Mouse (Mus musculus) limb, embryonic 12.5 days (tissue): Measurements from ENCODE around the gene Slc35f1. TPM values are rescaled to one million over a fixed set of nuclear protein-coding genes. Genes with fewer than 3 reads are reported as not detected.

Experiments
- ATAC-seq: fragments of 200-750 bp; cut with Nextera tagmentation; 2 replicates; pipeline ENCODE4 v1.8.0; 2017; ENCODE audit warnings: low read depth, moderate TSS enrichment; ENCODE audit not compliant: insufficient number of reproducible peaks, insufficient read depth, low FRiP score, low TSS enrichment
- H3K27ac ChIP-seq: fragments of 300-500 bp; sonication (generic); 2 replicates; pipeline ENCODE4 v1.5.1; 2016; ENCODE audit warnings: mild to moderate bottlenecking, moderate library complexity
- H3K27me3 ChIP-seq: fragments of 300-500 bp; sonication (generic); 2 replicates; pipeline ENCODE4 v1.6.1; 2016; ENCODE audit warnings: mild to moderate bottlenecking, moderate library complexity
- H3K36me3 ChIP-seq: fragments of 300-500 bp; sonication (generic); 2 replicates; pipeline ENCODE4 v1.6.1; 2016; ENCODE audit warnings: mild to moderate bottlenecking, moderate library complexity
- H3K4me1 ChIP-seq: fragments of 300-500 bp; sonication (generic); replicated peaks from 2 replicates; pipeline ENCODE4 v1.6.1; 2016
- H3K4me2 ChIP-seq: fragments of 300-500 bp; sonication (generic); 2 replicates; pipeline ENCODE4 v1.6.1; 2016; ENCODE audit warnings: mild to moderate bottlenecking, moderate library complexity
- H3K4me3 ChIP-seq: fragments of 300-500 bp; sonication (generic); replicated peaks from 2 replicates; pipeline ENCODE4 v1.5.1; 2016; ENCODE audit warnings: mild to moderate bottlenecking
- H3K9ac ChIP-seq: fragments of 300-500 bp; sonication (generic); replicated peaks from 2 replicates; pipeline ENCODE4 v1.6.1; 2016; ENCODE audit warnings: mild to moderate bottlenecking, moderate library complexity
- H3K9me3 ChIP-seq: fragments of 300-500 bp; sonication (generic); 2 replicates; pipeline ENCODE4 v1.6.1; 2016; ENCODE audit warnings: mild to moderate bottlenecking, moderate library complexity
- WGBS: fragments of 180-500 bp; shearing (Covaris S2); methylation state at CpG from one replicate; pipeline ENCODE4 v1.1.7; 2016; 5-methylcytosine and 5-hydroxymethylcytosine counted together
- polyA plus RNA-seq: library from polyadenylated mRNA; unstranded; fragments of >200 nt; fragmentation: Nextera tagmentation; extraction: Ambion mirVana; gene quantifications from 2 replicates; pipeline ENCODE4 v1.2.1, GENCODE M21; 2016

Gene Slc35f1
- polyA plus RNA-seq, 1 experiment from 2014 or later, result 3.3 TPM

GRCm38 (mm10) chr10:52797454-52797853, 107.1 kb downstream of the Slc35f1 start:
- H3K9me3 ChIP-seq, result no peaks in the 10 kb centered on the region
- H3K9ac ChIP-seq, result no peak overlapping the region
- H3K4me1 ChIP-seq, result no peaks in the 10 kb centered on the region
- no peak for ATAC-seq
- WGBS, result 75% methylated on average over 4 of the region's 4 CpGs
- H3K4me3 ChIP-seq, result no peak overlapping the region
- no peaks in the 10 kb centered on the region for H3K36me3 ChIP-seq
- H3K4me2 ChIP-seq, result no peak overlapping the region
- H3K27ac ChIP-seq, result no peak overlapping the region
- no peaks in the 10 kb centered on the region for H3K27me3 ChIP-seq

- no peaks in the 10 kb centered on the region for H3K9me3 ChIP-seq
- no peak for ATAC-seq
- H3K9ac ChIP-seq, result no peak overlapping the region
- H3K27ac ChIP-seq, result no peak overlapping the region
- WGBS, result 63% methylated on average over 2 of the region's 2 CpGs
- no peaks in the 10 kb centered on the region for H3K27me3 ChIP-seq
- no peaks in the 10 kb centered on the region for H3K36me3 ChIP-seq
- no peak overlapping the region for H3K4me3 ChIP-seq
- H3K4me1 ChIP-seq, result no peaks in the 10 kb centered on the region
- H3K4me2 ChIP-seq, result no peak overlapping the region
Observed at GRCm38 (mm10) chr10:52807808-52808207, 117.5 kb downstream of the Slc35f1 start.

- no peak for ATAC-seq
- Histone ChIP-seq H3K9ac (no peak overlapping the region), H3K27ac (no peak overlapping the region), H3K36me3 (no peaks in the 10 kb centered on the region), H3K4me2 (no peak overlapping the region), H3K4me1 (no peaks in the 10 kb centered on the region), H3K9me3 (no peaks in the 10 kb centered on the region), H3K27me3 (no peaks in the 10 kb centered on the region), H3K4me3 (no peak overlapping the region)
- 91% methylated on average over 4 of the region's 4 CpGs for WGBS
Observed at GRCm38 (mm10) chr10:52812861-52813260, 122.5 kb downstream of the Slc35f1 start.

DNA sequence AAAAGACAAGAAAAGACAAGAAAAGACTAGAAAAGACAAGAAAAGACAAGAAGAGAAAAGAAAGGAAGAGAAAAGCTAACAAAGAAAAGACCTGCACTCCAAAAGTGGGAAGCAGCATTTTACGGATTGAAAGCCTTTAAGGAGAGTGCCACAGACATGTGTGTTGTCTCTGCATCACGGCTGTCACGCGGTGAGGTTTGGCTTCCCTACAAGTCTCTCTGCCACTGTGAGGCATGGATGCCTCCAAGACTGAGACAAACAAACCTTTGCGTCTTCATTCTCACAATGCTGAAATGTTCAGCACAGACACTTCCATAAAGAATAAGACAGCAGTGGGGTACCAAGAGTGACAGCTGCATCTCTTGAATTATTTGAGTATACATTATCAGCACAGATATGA, 124.0 kb downstream of the Slc35f1 start:
- no peak overlapping the region for H3K9ac ChIP-seq
- no peak overlapping the region for H3K4me2 ChIP-seq
- H3K4me3 ChIP-seq, result no peak overlapping the region
- H3K27ac ChIP-seq, result no peak overlapping the region
- 93% methylated on average over 5 of the region's 5 CpGs for whole genome bisulfite sequencing
- no peaks in the 10 kb centered on the region for H3K9me3 ChIP-seq
- no peak for ATAC-seq
- H3K4me1 ChIP-seq, result no peaks in the 10 kb centered on the region
- no peaks in the 10 kb centered on the region for H3K27me3 ChIP-seq
- H3K36me3 ChIP-seq, result no peaks in the 10 kb centered on the region

- Histone ChIP-seq H3K4me2 (no peak overlapping the region), H3K27me3 (no peaks in the 10 kb centered on the region), H3K9me3 (no peaks in the 10 kb centered on the region), H3K36me3 (no peaks in the 10 kb centered on the region), H3K27ac (no peak overlapping the region), H3K9ac (no peak overlapping the region), H3K4me3 (no peak overlapping the region), H3K4me1 (no peaks in the 10 kb centered on the region)
- whole genome bisulfite sequencing, result 82% methylated on average over 1 of the region's 1 CpGs
- ATAC-seq, result no peak
Observed at GRCm38 (mm10) chr10:52819661-52820060, 129.3 kb downstream of the Slc35f1 start.

DNA sequence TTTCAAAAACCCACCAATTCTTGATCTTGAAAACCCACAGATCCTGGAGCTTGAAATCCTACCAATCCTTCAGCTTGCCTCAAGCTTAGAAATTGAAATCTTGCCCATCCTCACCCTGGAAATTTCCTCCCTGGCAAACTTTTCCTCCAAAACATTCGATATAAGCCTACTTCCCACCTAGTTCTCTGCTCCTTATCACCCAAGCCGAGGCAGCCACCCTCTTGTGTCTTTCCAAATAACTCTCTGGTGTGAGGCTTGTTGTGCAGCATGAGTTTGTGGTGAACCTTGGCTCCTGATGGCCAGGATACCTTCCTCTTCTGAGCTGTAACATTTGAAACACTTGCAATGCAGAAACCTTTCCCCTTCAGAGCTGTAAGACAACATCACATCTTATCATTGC, 132.6 kb downstream of the Slc35f1 start:
- no peak overlapping the region for H3K4me3 ChIP-seq

DNA sequence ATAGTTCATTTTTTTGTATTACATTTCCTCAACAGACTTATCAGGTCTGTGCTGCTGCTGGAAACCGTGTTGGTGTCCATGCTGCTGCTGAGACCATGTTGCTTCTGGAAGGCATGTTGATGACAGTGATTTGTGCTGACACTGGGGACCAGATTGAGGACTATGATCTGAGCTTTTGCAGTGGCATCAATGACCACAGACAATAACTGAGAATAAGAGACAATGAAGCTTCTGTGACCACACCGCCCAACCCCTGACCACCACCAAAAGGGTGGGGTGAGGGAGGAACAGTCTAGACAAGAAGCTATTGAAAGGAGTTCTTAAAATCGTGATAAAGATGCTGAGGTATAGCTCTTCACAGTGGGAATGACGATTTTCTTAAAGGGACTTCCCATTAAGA, 135.4 kb downstream of the Slc35f1 start:
- Histone ChIP-seq H3K27ac (no peak overlapping the region), H3K9ac (no peak overlapping the region), H3K27me3 (no peaks in the 10 kb centered on the region), H3K36me3 (no peaks in the 10 kb centered on the region), H3K4me3 (no peak overlapping the region), H3K4me2 (no peak overlapping the region), H3K4me1 (no peaks in the 10 kb centered on the region), H3K9me3 (no peaks in the 10 kb centered on the region)
- 82% methylated on average over 4 of the region's 4 CpGs for WGBS
- no peak for ATAC-seq

More for the DNA sequence above, 132.6 kb downstream of the Slc35f1 start:
- H3K9ac ChIP-seq, result no peak overlapping the region
- no peak overlapping the region for H3K27ac ChIP-seq
- no peaks in the 10 kb centered on the region for H3K27me3 ChIP-seq
- H3K4me2 ChIP-seq, result no peak overlapping the region
- H3K36me3 ChIP-seq, result no peaks in the 10 kb centered on the region
- no peak for ATAC-seq
- WGBS, result 74% methylated on average over 2 of the region's 2 CpGs
- H3K4me1 ChIP-seq, result no peaks in the 10 kb centered on the region
- no peaks in the 10 kb centered on the region for H3K9me3 ChIP-seq

DNA sequence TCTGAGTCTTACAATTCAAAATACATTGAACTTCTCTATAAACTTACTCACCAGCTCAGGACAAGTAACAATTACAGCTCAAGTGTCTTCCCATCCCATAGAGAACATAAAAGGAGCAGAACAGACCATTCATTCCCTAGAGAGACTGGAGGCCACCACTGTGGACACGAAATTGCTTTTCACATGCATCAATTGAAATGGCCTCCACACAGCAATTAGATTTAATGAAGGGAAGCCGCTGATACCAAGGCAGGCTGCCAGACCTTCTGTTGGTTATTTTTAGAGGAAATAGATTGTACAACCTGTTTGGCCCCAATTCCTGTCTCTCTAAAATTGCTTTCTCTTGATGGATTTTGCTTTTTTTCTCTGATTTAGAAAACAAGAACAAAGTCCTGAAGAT, 150.5 kb downstream of the Slc35f1 start:
- H3K9ac ChIP-seq, result no peak overlapping the region
- no peak overlapping the region for H3K4me3 ChIP-seq
- H3K9me3 ChIP-seq, result no peaks in the 10 kb centered on the region
- no peak overlapping the region for H3K27ac ChIP-seq
- no peak for ATAC-seq
- no peaks in the 10 kb centered on the region for H3K36me3 ChIP-seq
- WGBS, result 49% methylated on average over 2 of the region's 2 CpGs
- H3K27me3 ChIP-seq, result no peaks in the 10 kb centered on the region
- no peaks in the 10 kb centered on the region for H3K4me1 ChIP-seq
- H3K4me2 ChIP-seq, result no peak overlapping the region

DNA sequence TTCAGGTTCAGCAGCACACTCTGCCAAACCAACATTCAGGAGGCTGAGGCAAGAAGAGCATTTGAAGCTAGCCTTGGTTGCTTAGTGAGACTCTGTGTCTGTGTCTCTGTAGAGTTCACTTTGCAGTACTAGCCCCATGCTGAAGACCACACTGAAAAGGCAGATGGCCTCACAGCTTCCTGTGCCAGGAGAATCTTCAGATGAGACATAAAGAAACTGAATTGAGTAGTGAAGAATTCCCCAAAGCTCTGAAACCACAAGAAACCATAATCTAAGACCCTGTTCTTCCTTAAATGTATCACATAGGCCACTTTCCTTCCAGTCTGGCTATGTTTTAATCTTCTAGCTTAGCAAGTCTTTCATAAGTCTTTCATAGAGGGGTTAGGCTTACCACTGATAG, 161.7 kb downstream of the Slc35f1 start:
- no peak overlapping the region for H3K4me3 ChIP-seq
- H3K27ac ChIP-seq, result no peak overlapping the region
- no peaks in the 10 kb centered on the region for H3K36me3 ChIP-seq
- H3K4me1 ChIP-seq, result no peaks in the 10 kb centered on the region
- no peak overlapping the region for H3K9ac ChIP-seq
- H3K27me3 ChIP-seq, result no peaks in the 10 kb centered on the region
- no peaks in the 10 kb centered on the region for H3K9me3 ChIP-seq
- H3K4me2 ChIP-seq, result no peak overlapping the region
- no peak for ATAC-seq

DNA sequence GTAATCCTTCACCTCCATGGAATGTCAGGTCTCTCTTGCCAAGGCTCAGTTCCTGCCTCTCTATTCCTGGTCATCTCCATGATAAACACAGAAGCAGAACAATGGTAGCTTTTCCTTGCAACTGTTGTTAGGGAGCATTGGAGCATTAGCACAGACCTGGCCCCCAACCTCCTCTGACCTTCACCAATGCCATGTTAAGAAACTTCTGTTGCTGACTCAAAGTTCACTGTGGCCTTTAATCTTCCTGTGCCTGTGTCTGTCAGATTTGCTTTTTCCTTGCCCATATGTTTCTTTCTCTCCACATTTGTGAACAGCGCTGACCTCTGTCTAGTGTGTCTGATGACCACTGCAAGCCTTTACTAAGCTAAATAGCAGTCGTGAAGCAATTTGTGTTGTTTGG, 170.5 kb downstream of the Slc35f1 start:
- H3K27ac ChIP-seq, result no peak overlapping the region
- 75% methylated on average over 2 of the region's 2 CpGs for WGBS
- H3K4me3 ChIP-seq, result no peak overlapping the region
- H3K4me2 ChIP-seq, result no peak overlapping the region
- no peaks in the 10 kb centered on the region for H3K9me3 ChIP-seq
- no peak overlapping the region for H3K9ac ChIP-seq
- no peaks in the 10 kb centered on the region for H3K36me3 ChIP-seq
- no peaks in the 10 kb centered on the region for H3K27me3 ChIP-seq
- ATAC-seq, result no peak
- H3K4me1 ChIP-seq, result no peaks in the 10 kb centered on the region

- Histone ChIP-seq H3K9ac (no peak overlapping the region), H3K4me1 (no peaks in the 10 kb centered on the region), H3K4me2 (no peak overlapping the region), H3K27ac (no peak overlapping the region), H3K36me3 (no peaks in the 10 kb centered on the region), H3K27me3 (no peaks in the 10 kb centered on the region), H3K9me3 (no peaks in the 10 kb centered on the region), H3K4me3 (no peak overlapping the region)
- 76% methylated on average over 5 of the region's 5 CpGs for WGBS
- no peak for ATAC-seq
Observed at GRCm38 (mm10) chr10:52864936-52865335, 174.6 kb downstream of the Slc35f1 start.

DNA sequence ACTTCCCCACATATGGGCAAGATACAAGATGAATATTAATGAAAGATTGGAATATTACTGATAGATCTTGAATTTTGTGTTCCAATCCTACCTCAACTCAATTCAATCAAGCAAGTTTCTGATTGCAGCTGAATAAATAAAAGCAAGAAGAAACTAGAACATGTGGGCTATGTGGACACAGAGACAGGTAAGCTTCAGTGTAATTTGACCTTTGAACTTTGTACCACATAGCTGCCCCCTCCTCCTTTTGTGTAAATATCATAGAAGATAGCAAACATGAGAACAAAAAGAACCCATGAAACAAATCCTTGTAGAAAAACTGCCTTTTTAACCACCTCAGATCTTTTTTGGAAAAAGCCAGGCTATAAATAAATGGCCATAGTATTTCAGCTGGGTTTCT, 180.8 kb downstream of the Slc35f1 start:
- H3K9ac ChIP-seq, result no peak overlapping the region
- no peaks in the 10 kb centered on the region for H3K36me3 ChIP-seq
- no peak overlapping the region for H3K4me2 ChIP-seq
- no peak overlapping the region for H3K27ac ChIP-seq
- no peak for ATAC-seq
- H3K4me1 ChIP-seq, result no peaks in the 10 kb centered on the region
- no peaks in the 10 kb centered on the region for H3K9me3 ChIP-seq
- H3K27me3 ChIP-seq, result no peaks in the 10 kb centered on the region
- no peak overlapping the region for H3K4me3 ChIP-seq
